13 mouse cellular contexts compared by ENCODE assay signal in the genomic region with DNA sequence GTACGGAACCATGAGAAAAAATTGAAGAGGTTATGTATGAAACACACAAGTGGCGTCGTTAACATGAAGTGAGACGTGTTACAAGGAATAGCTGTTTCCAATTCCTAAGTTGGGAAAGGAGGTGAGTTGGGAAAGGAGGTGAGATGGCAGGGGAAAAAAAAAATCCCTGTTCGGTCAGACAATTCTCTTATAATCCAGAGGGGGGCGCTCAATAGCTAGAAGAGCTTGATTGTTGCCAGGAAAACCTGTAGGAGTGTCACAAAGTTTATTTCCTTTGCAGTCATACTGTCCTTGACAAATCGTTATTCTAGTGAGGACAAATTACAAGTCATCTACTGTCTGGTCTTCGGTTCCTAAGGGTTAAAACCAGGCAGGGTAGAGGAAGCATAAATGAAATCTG.
A peak's percentile ranks its signal among the peaks of the same experiment; 100 is the strongest.
DNase-seq lines count a peak whose midpoint lies in the region; ATAC-seq and TF ChIP-seq lines count a peak whose summit lies in the region.
"Had no signal": no experiment of that assay in that cellular context is flagged by ENCODE, and none has a peak within 500 bp of the region (broad histone marks: within the 10 kb centered on the region; RNA-seq: fewer than 3 reads in every experiment).

No protein-coding gene starts in this region.

- H3K9me3 ChIP-seq in forebrain, embryonic 14.5 days (replicated peaks; ENCODE audit: control insufficient read depth, low read length), result no peaks in the 10 kb centered on the region
- no peaks in the 10 kb centered on the region for H3K9me3 ChIP-seq in forebrain, embryonic 12.5 days
- H3K9me3 ChIP-seq in lung, postnatal 0 days (ENCODE audit: low read length), result no peaks in the 10 kb centered on the region

- H3K9ac ChIP-seq in forebrain, embryonic 14.5 days (ENCODE audit: low read length), result no peak overlapping the region
- H3K9ac ChIP-seq in forebrain, embryonic 12.5 days, result no peak overlapping the region
- no peak overlapping the region for H3K9ac ChIP-seq in lung, postnatal 0 days (replicated peaks; ENCODE audit: low read depth)

- CTCF ChIA-PET in Patski (lab: Charles Lee), result interaction anchor here (0.9 to 1.9 kb wide), 4 partner anchors 16 to 336 kb away, joined by 3 to 7 read pairs (median 4); no protein-coding TSS in a partner anchor

- in situ Hi-C loops in Patski (cut with MboI; ENCODE audit: low pct_unique_long_range_greater_than_20kb), result loop anchor here (5.0 to 25.0 kb wide), 2 partner anchors 333 to 432 kb away; no protein-coding TSS in a partner anchor

- POLR2A ChIA-PET in Patski (lab: Charles Lee), result no interaction called here

- no peak for ATAC-seq in forebrain, embryonic 14.5 days
- no peak for ATAC-seq in forebrain, embryonic 12.5 days (ENCODE audit: low FRiP score)
- no peak for ATAC-seq in lung, postnatal 0 days
- ATAC-seq in Patski, result no peak

- peak; percentile 10 for DNase-seq in forebrain, embryonic 14.5 days (ENCODE audit: low spot score)
- peak; percentile 24 for DNase-seq in lung, postnatal 0 days (ENCODE audit: low spot score)
- DNase-seq in lung, postnatal 25 days (ENCODE audit: low spot score), result no peak
- DNase-seq in Patski (ENCODE audit: low read depth, low spot score), result no peak
- peak; percentile 58 for DNase-seq in naive thymus-derived CD4-positive, alpha-beta T cell, adult 2 months (ENCODE audit: low read depth)
- DNase-seq in heart, postnatal 25 days (ENCODE audit: low spot score), result no peak
- no peak for DNase-seq in cerebellum, postnatal 14 days
- DNase-seq: adrenal gland, adult 8-10 months; cerebellum, adult 8-10 months; gastrocnemius, postnatal 10 days; left cerebral cortex, postnatal 4 days; thymus, postnatal 36 days had no signal

- H3K4me3 ChIP-seq in forebrain, embryonic 14.5 days (ENCODE audit: low read depth, low read length), result no peak overlapping the region
- no peak overlapping the region for H3K4me3 ChIP-seq in forebrain, embryonic 12.5 days (replicated peaks)
- no peak overlapping the region for H3K4me3 ChIP-seq in lung, postnatal 0 days (ENCODE audit: low read depth, low read length)

- H3K4me2 ChIP-seq in forebrain, embryonic 14.5 days (ENCODE audit: low read length), result no peak overlapping the region
- no peak overlapping the region for H3K4me2 ChIP-seq in forebrain, embryonic 12.5 days
- no peak overlapping the region for H3K4me2 ChIP-seq in lung, postnatal 0 days (replicated peaks; ENCODE audit: low read depth, low read length)

- intact Hi-C loops in heart, postnatal 25 days (cut with DNase I), result loop anchor here (5.0 to 10.0 kb wide), 2 partner anchors 365 to 452 kb away; a partner anchor contains a TSS

- no peaks in the 10 kb centered on the region for H3K4me1 ChIP-seq in forebrain, embryonic 14.5 days (ENCODE audit: control insufficient read depth, insufficient read depth, low read length)
- H3K4me1 ChIP-seq in forebrain, embryonic 12.5 days, result no peaks in the 10 kb centered on the region
- no peaks in the 10 kb centered on the region for H3K4me1 ChIP-seq in lung, postnatal 0 days (ENCODE audit: insufficient read depth, low read depth, low read length)

- TF ChIP-seq EP300 in lung, postnatal 0 days (IDR thresholded peaks at IDR 0.05), result no peak

- 37% methylated on average over 8 of the region's 8 CpGs for WGBS in forebrain, embryonic 14.5 days
- WGBS in forebrain, embryonic 12.5 days, result 38% methylated on average over 8 of the region's 8 CpGs
- WGBS in lung, postnatal 0 days, result 22% methylated on average over 8 of the region's 8 CpGs

- peak; percentile 53 for TF ChIP-seq CTCF in lung, postnatal 0 days (IDR thresholded peaks at IDR 0.05)
- peak; percentile 57 for TF ChIP-seq CTCF in Patski (IDR thresholded peaks at IDR 0.05)

- H3K36me3 ChIP-seq in forebrain, embryonic 14.5 days (ENCODE audit: control insufficient read depth, insufficient read depth, low read length), result no peaks in the 10 kb centered on the region
- H3K36me3 ChIP-seq in forebrain, embryonic 12.5 days (replicated peaks), result no peaks in the 10 kb centered on the region
- H3K36me3 ChIP-seq in lung, postnatal 0 days (ENCODE audit: insufficient read depth, low read length), result no peaks in the 10 kb centered on the region

- H3K27me3 ChIP-seq in forebrain, embryonic 14.5 days (replicated peaks; ENCODE audit: control insufficient read depth, insufficient read depth, low read length), result no peaks in the 10 kb centered on the region
- no peaks in the 10 kb centered on the region for H3K27me3 ChIP-seq in forebrain, embryonic 12.5 days
- H3K27me3 ChIP-seq in lung, postnatal 0 days (replicated peaks; ENCODE audit: insufficient read depth, low read length), result no peaks in the 10 kb centered on the region
- peaks cover 17% of the 10 kb centered on the region for H3K27me3 ChIP-seq in Patski

- no peak overlapping the region for H3K27ac ChIP-seq in forebrain, embryonic 14.5 days (ENCODE audit: low read depth, low read length)
- no peak overlapping the region for H3K27ac ChIP-seq in forebrain, embryonic 12.5 days
- H3K27ac ChIP-seq in lung, postnatal 0 days (ENCODE audit: low read length), result no peak overlapping the region

Comparison
In these comparisons a context has a peak if more than half of its experiments do, and no peak if none do; other contexts are left out.
1. DNase-seq: peak in forebrain, embryonic 14.5 days (single experiment), lung, postnatal 0 days (single experiment) and naive thymus-derived CD4-positive, alpha-beta T cell, adult 2 months (single experiment); none in lung, postnatal 25 days (single experiment), Patski (single experiment), heart, postnatal 25 days (single experiment) and cerebellum, postnatal 14 days (0 of 2).